Mouse (Mus musculus) MEL (cell line): ENCODE data around the gene Lmx1a.

ENCODE experiments used
- BHLHE40 ChIP-seq: IDR thresholded peaks from 2 replicates; pipeline ENCODE4 v1.6.1; 2012; ENCODE audit warnings: low read depth, mild to moderate bottlenecking, inconsistent platforms, low read length, improper control_type of control experiment, borderline replicate concordance
- CTCF ChIP-seq, 3 experiments: IDR thresholded peaks in 2 of 3; conservative IDR thresholded peaks in 1 of 3; 2 replicates each; pipeline ENCODE4 v1.5.1; 2011 to 2012; ENCODE audit warnings: low read length in 3 of 3, low read depth in 2 of 3, mild to moderate bottlenecking in 2 of 3, improper control_type of control experiment in 1 of 3, inconsistent platforms in 1 of 3, mixed read lengths in 1 of 3, moderate library complexity in 1 of 3; ENCODE audit not compliant: control insufficient read depth in 1 of 3, insufficient read depth in 1 of 3, poor library complexity in 1 of 3, severe bottlenecking in 1 of 3
- MAZ ChIP-seq: IDR thresholded peaks from 2 replicates; pipeline ENCODE4 v1.6.1; 2012; ENCODE audit warnings: low read depth, mild to moderate bottlenecking, inconsistent platforms, low read length, improper control_type of control experiment
- MXI1 ChIP-seq: IDR thresholded peaks from 2 replicates; pipeline ENCODE4 v1.6.1; 2011; ENCODE audit warnings: mild to moderate bottlenecking, low read depth, low read length, improper control_type of control experiment
- POLR2A ChIP-seq, 2 experiments: IDR thresholded peaks; 2 replicates each; pipeline ENCODE4 v1.6.1; 2011 to 2012; ENCODE audit warnings: low read length in 2 of 2, mild to moderate bottlenecking in 2 of 2, control low read depth in 1 of 2, improper control_type of control experiment in 1 of 2, low read depth in 1 of 2, moderate library complexity in 1 of 2; ENCODE audit not compliant: control insufficient read depth in 1 of 2, insufficient read depth in 1 of 2, poor library complexity in 1 of 2
- RCOR1 ChIP-seq: IDR thresholded peaks from 2 replicates; pipeline ENCODE4 v1.6.1; 2012; ENCODE audit warnings: low read depth, mild to moderate bottlenecking, inconsistent platforms, low read length, improper control_type of control experiment
- TAL1 ChIP-seq: IDR thresholded peaks from 2 replicates; pipeline ENCODE4 v1.6.1; 2012; ENCODE audit warnings: mild to moderate bottlenecking, inconsistent platforms, low read length, moderate library complexity, mixed read lengths
- ZC3H11A ChIP-seq: IDR thresholded peaks from 2 replicates; pipeline ENCODE4 v1.6.1; 2012; ENCODE audit warnings: low read depth, mild to moderate bottlenecking, inconsistent platforms, low read length, improper control_type of control experiment

DNA sequence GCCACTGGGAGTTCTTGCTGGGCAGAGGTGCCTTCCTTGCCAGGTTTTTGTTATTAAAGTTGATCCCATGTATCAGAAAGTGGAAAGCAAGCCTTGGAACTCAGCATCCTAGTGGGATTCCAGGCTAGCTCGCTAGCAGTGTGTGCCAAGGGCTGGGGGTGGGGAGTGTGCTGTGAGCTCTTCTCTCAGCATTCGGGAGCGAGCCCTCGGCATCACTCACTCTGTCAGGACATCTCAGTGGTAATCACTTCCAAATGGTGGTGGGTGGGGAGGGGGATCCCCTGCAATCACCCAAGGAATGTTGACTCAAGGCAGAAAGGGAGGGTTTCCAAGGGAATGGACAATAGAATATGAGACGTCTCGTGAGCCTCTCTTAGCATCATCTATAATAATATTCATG lies 45.4 kb downstream of the Lmx1a start:
- TF ChIP-seq CTCF (IDR thresholded peaks at IDR 0.05 in 2 of 3, conservative IDR thresholded peaks at IDR 0.05 in 1 of 3; ENCODE audit: control insufficient read depth in 1 of 3, insufficient read depth in 1 of 3, low read depth in 2 of 3, low read length in 3 of 3, poor library complexity in 1 of 3, severe bottlenecking in 1 of 3) = no peak
- TF ChIP-seq ZC3H11A = no peak
- no peak for TF ChIP-seq RCOR1
- no peak for TF ChIP-seq MAZ
- TF ChIP-seq TAL1 = no peak
- TF ChIP-seq MXI1 = no peak
- TF ChIP-seq POLR2A (IDR thresholded peaks at IDR 0.05; ENCODE audit: control insufficient read depth in 1 of 2, insufficient read depth in 1 of 2, low read depth in 1 of 2, low read length in 2 of 2, poor library complexity in 1 of 2) = no peak
- TF ChIP-seq BHLHE40 = no peak
